Mouse (Mus musculus): Measurements from ENCODE around the gene Gm21992.

DNA sequence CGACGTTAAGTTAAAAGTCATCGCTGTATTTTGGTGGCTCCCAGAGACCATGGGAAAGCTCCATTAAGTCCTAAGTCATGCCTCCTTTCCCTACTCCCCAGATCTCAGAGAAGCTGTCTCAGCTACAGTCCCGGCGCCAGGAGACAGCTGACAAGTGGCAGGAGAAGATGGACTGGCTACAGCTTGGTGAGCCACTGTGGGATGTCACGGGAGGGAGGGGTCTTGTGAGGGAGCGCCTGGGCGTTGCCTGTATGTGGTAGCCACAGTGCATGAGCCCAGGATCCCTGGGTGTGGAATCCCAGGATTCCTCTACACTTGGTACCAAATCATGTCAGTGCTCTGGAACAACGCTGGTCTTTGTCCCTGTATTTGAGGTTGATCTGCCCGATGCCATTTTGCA, 62.9 kb downstream of the Gm21992 start:
- TF ChIP-seq EP300 (optimal IDR thresholded peaks at IDR 0.05) = no peak
- no peak for TF ChIP-seq CTCF (IDR thresholded peaks at IDR 0.05; ENCODE audit: low read depth)
